Mouse (Mus musculus): ENCODE data around the gene Ctdspl2.

DNA sequence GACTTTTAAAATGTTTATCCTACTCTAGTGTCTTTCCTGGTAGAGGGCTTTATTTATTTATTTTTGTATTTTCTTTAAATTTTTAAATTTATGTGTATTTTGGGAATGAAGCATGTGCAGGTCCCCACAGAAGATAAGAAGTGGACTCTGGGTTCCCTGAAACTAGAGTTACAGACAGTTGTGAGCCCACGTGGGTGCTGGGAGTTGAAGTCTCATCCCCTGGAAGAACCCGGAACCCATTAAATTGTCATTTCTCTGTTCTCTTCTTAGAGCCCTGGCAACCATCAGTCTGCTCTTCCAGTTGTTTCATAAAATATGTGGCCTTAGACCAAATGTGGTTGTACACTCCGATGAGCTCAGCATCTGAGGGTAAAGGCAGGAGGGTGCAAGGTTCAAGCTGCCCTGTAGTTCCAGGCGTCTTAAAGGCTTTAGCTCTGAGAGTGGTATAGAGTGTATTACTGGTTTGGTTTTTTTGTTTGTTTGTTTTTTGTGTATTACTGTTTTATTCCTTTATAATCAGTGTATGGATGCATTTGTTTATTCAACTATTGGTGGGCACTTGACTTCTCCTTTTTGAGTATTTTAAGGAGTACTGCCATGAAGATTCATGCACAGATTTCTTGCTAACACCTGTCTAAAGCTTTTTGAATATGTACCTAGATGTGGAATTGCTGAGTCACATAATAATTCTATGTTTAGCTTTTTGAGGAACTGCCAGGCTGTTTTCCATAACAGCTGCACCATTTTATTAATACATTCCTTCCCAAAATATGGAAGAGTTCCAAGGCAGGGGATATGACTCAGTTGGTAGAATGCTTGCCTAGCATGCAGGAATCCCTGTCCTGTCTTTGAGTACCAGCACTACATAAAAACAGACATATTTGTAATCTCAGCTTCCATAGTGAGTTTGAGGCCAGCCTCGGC is 39.5 kb upstream of the Ctdspl2 start:
- no peak for TF ChIP-seq CTCF (IDR thresholded peaks at IDR 0.05; ENCODE audit: low read depth)
- no peak for TF ChIP-seq EP300 (IDR thresholded peaks at IDR 0.05; ENCODE audit: low read depth)
